Mouse (Mus musculus): ENCODE results near the gene Slc18b1. TPM values are rescaled to one million over a fixed set of nuclear protein-coding genes. Genes with fewer than 3 reads are reported as not detected.
A peak's percentile ranks its signal among the peaks of the same experiment; 100 is the strongest.
"Not testable (repeated sequence)": the region's sequence is repeated elsewhere in the genome, so short reads cannot be mapped to it uniquely, and the experiment has no call there.

Slc18b1 gene
- polyA plus RNA-seq, 1 experiment from 2014 or later, result 18.8 TPM

DNA sequence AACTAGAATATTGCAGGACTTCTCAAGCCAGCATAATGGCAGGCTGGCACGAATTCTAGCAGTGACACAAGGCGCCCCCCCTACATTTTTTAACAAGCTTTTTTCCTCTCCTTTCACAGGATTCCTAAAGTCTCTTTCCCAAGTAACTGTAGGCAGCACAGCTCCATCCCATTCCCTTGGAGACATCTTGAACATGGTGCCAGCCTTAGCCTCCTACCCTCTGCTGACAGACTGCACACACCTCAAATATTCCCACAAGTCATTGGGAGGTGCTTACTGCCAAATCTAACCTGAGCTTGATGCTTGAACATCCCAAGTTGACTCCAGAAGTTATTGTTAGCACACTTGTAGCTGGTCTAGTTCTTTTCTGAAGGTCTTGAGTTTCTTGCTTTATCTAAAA, 12.7 kb upstream of the Slc18b1 start:
- no peak overlapping the region for H3K9ac ChIP-seq (ENCODE audit: low read depth, low read length)
- no peaks in the 10 kb centered on the region for H3K9me3 ChIP-seq (ENCODE audit: control insufficient read depth, low read length)
- H3K4me1 ChIP-seq (ENCODE audit: control insufficient read depth, insufficient read depth, low read length), result peaks cover 15% of the 10 kb centered on the region
- no peak overlapping the region for H3K4me3 ChIP-seq (ENCODE audit: low read depth, low read length)
- H3K27me3 ChIP-seq (replicated peaks; ENCODE audit: control insufficient read depth, insufficient read depth, low read length), result no peaks in the 10 kb centered on the region
- H3K27ac ChIP-seq (replicated peaks; ENCODE audit: low read depth, low read length), result no peak overlapping the region
- no peak overlapping the region for H3K4me2 ChIP-seq (ENCODE audit: low read depth, low read length)
- DNase-seq (ENCODE audit: low spot score) (no peak), ATAC-seq (ENCODE audit: low read depth) (no peak)
- H3K36me3 ChIP-seq (ENCODE audit: control insufficient read depth, insufficient read depth, low read length), result peaks cover 53% of the 10 kb centered on the region
- 57% methylated on average over 2 of the region's 2 CpGs for WGBS

GRCm38 (mm10) chr10:23785599-23785998, 11.2 kb upstream of the Slc18b1 start:
- H3K4me2 ChIP-seq (ENCODE audit: low read depth, low read length), result peak overlapping the region; percentile 82
- H3K27ac ChIP-seq (replicated peaks; ENCODE audit: low read depth, low read length), result not testable (repeated sequence)

GRCm38 (mm10) chr10:23786040-23786439, 10.7 kb upstream of the Slc18b1 start:
- WGBS, result 1% methylated on average over 4 of the region's 4 CpGs
- H3K9me3 ChIP-seq (ENCODE audit: control insufficient read depth, low read length), result no peaks in the 10 kb centered on the region
- H3K27me3 ChIP-seq (replicated peaks; ENCODE audit: control insufficient read depth, insufficient read depth, low read length), result no peaks in the 10 kb centered on the region
- peaks cover 49% of the 10 kb centered on the region for H3K36me3 ChIP-seq (ENCODE audit: control insufficient read depth, insufficient read depth, low read length)
- DNase-seq (ENCODE audit: low spot score) (no peak), ATAC-seq (ENCODE audit: low read depth) (no peak)
- H3K4me3 ChIP-seq (ENCODE audit: low read depth, low read length), result peak overlapping the region; percentile 90
- peak overlapping the region; percentile 82 for H3K4me2 ChIP-seq (ENCODE audit: low read depth, low read length)
- peaks cover 15% of the 10 kb centered on the region for H3K4me1 ChIP-seq (ENCODE audit: control insufficient read depth, insufficient read depth, low read length)
- H3K27ac ChIP-seq (replicated peaks; ENCODE audit: low read depth, low read length), result peak overlapping the region; percentile 78; the same call in 1 of the 2 replicates
- peak overlapping the region; percentile 96 for H3K9ac ChIP-seq (ENCODE audit: low read depth, low read length)

More at GRCm38 (mm10) chr10:23785599-23785998, 11.2 kb upstream of the Slc18b1 start:
- H3K9me3 ChIP-seq (ENCODE audit: control insufficient read depth, low read length); H3K27me3 ChIP-seq (replicated peaks; ENCODE audit: control insufficient read depth, insufficient read depth, low read length); DNase-seq (ENCODE audit: low spot score); ATAC-seq (ENCODE audit: low read depth): not testable (repeated sequence)
- WGBS, result 41% methylated on average over 7 of the region's 7 CpGs
- H3K9ac ChIP-seq (ENCODE audit: low read depth, low read length), result peak overlapping the region; percentile 96; the same call in 1 of the 2 replicates
- H3K36me3 ChIP-seq (ENCODE audit: control insufficient read depth, insufficient read depth, low read length), result peaks cover 52% of the 10 kb centered on the region
- H3K4me3 ChIP-seq (ENCODE audit: low read depth, low read length), result peak overlapping the region; percentile 90
- H3K4me1 ChIP-seq (ENCODE audit: control insufficient read depth, insufficient read depth, low read length), result peaks cover 15% of the 10 kb centered on the region

GRCm38 (mm10) chr10:23786631-23787038, 10.2 kb upstream of the Slc18b1 start:
- H3K27me3 ChIP-seq (replicated peaks; ENCODE audit: control insufficient read depth, insufficient read depth, low read length); DNase-seq (ENCODE audit: low spot score); H3K9me3 ChIP-seq (ENCODE audit: control insufficient read depth, low read length): not testable (repeated sequence)
- Histone ChIP-seq H3K9ac (ENCODE audit: low read depth, low read length) (peak overlapping the region; percentile 96), H3K4me2 (ENCODE audit: low read depth, low read length) (peak overlapping the region; percentile 82), H3K4me1 (ENCODE audit: control insufficient read depth, insufficient read depth, low read length) (peaks cover 15% of the 10 kb centered on the region), H3K36me3 (ENCODE audit: control insufficient read depth, insufficient read depth, low read length) (peaks cover 43% of the 10 kb centered on the region), H3K4me3 (ENCODE audit: low read depth, low read length) (peak overlapping the region; percentile 90), H3K27ac (replicated peaks; ENCODE audit: low read depth, low read length) (peak overlapping the region; percentile 78)
- peak; percentile 28 for ATAC-seq (ENCODE audit: low read depth)
- under 1% methylated on average over 23 of the region's 23 CpGs for WGBS

DNA sequence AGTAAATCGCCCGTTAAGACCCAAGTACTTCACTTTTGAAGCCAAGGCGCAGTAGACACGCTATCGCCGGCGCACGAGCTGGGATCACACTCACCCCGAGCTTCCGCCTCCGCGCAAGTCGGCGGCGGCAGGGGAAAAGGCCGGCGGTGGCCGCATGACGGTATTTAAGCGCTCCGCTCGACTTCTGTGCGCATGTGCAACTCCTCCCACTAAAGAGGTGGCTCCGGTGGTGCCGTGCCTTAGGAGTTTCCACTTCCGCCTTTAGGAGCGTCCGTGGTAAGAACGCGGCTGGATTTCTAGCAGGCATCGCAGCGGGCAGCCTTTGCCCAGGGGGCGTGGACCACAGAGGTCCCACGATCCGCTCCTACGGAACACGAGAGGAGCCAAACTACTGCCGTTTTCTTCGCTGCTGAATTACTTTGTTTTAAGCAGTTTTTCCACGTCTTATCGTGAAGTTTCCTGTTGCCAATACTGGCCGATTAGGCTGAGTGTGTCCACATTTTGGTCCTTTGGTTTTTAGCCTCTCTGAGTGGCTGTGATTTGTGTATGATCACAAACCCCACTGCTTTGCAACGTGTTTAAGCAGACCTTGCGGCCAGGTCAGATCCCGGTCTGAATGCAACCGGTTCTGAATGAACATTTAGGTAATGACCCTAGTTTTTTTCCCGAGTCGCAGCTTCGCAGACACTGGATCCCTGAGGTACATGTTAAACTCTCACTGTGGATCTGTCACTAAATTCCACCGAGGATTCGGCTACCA, 9.5 kb upstream of the Slc18b1 start, which contains the start of gene Rps12:
Gene Rps12, minus strand, starts transcription at position 214 of the 760 bp plus-strand sequence.
- DNase-seq (ENCODE audit: low spot score) (peak; percentile 99), ATAC-seq (ENCODE audit: low read depth) (peak; percentile 97)
- WGBS, result under 1% methylated on average over 39 of the region's 51 CpGs

DNA sequence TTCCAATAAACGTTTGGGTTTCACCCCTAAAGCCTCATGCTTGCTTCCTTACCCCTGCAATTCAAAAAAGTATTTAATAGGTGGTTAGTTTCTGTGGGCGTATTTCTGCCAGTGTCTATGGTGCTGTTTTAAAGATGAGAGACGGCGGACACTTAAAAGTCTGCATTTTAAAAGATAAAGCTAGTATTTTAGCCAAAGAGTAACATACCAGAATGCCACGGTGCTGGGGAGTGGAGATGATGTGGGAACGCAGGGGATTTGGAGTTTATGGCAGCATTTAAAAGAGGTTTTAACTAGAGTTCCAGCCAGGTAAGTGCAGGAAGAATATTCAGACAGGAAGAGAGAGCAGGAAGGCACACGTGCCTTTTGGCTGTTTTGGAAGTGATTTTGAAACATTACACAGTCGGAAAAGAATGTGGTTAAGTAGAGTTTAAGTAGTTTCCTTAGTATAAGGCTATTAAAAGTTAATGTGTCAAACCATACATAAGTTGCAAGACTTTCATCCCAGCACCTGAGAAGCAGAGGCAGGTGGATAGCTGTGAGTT, 8.7 kb upstream of the Slc18b1 start:
- H3K27me3 ChIP-seq (replicated peaks; ENCODE audit: control insufficient read depth, insufficient read depth, low read length), result no peaks in the 10 kb centered on the region
- DNase-seq (ENCODE audit: low spot score) (no peak), ATAC-seq (ENCODE audit: low read depth) (no peak)
- peak overlapping the region; percentile 73 for H3K9ac ChIP-seq (ENCODE audit: low read depth, low read length)
- WGBS, result 7% methylated on average over 8 of the region's 8 CpGs
- H3K9me3 ChIP-seq (ENCODE audit: control insufficient read depth, low read length), result no peaks in the 10 kb centered on the region
- H3K36me3 ChIP-seq (ENCODE audit: control insufficient read depth, insufficient read depth, low read length), result peaks cover 32% of the 10 kb centered on the region
- H3K4me2 ChIP-seq (ENCODE audit: low read depth, low read length), result peak overlapping the region; percentile 65
- peaks cover 15% of the 10 kb centered on the region for H3K4me1 ChIP-seq (ENCODE audit: control insufficient read depth, insufficient read depth, low read length)
- H3K27ac ChIP-seq (replicated peaks; ENCODE audit: low read depth, low read length), result peak overlapping the region; percentile 76
- peak overlapping the region; percentile 90 for H3K4me3 ChIP-seq (ENCODE audit: low read depth, low read length)

More for the DNA sequence above, 9.5 kb upstream of the Slc18b1 start, which contains the start of gene Rps12:
- peaks cover 37% of the 10 kb centered on the region for H3K36me3 ChIP-seq (ENCODE audit: control insufficient read depth, insufficient read depth, low read length)
- peak within 1 kb of the TSS; percentile 90 for H3K4me3 ChIP-seq (ENCODE audit: low read depth, low read length)
- no peaks in the 10 kb centered on the region for H3K27me3 ChIP-seq (replicated peaks; ENCODE audit: control insufficient read depth, insufficient read depth, low read length)
- peak within 1 kb of the TSS; percentile 78 for H3K27ac ChIP-seq (replicated peaks; ENCODE audit: low read depth, low read length)
- H3K4me2 ChIP-seq (ENCODE audit: low read depth, low read length), result peak within 1 kb of the TSS; percentile 82
- no peaks in the 10 kb centered on the region for H3K9me3 ChIP-seq (ENCODE audit: control insufficient read depth, low read length)
- peaks cover 15% of the 10 kb centered on the region for H3K4me1 ChIP-seq (ENCODE audit: control insufficient read depth, insufficient read depth, low read length)
- peak within 1 kb of the TSS; percentile 96 for H3K9ac ChIP-seq (ENCODE audit: low read depth, low read length)

GRCm38 (mm10) chr10:23795871-23796520, 790 bp upstream of the Slc18b1 start:
- H3K9ac ChIP-seq (ENCODE audit: low read depth, low read length), result no peak overlapping the region; the same call in 1 of the 2 replicates
- 61% methylated on average over 9 of the region's 9 CpGs for WGBS
- H3K36me3 ChIP-seq (ENCODE audit: control insufficient read depth, insufficient read depth, low read length), result peaks cover 8% of the 10 kb centered on the region
- no peak overlapping the region for H3K27ac ChIP-seq (replicated peaks; ENCODE audit: low read depth, low read length)
- no peaks in the 10 kb centered on the region for H3K27me3 ChIP-seq (replicated peaks; ENCODE audit: control insufficient read depth, insufficient read depth, low read length)
- peak overlapping the region; percentile 63 for H3K4me3 ChIP-seq (ENCODE audit: low read depth, low read length)
- no peak for DNase-seq (ENCODE audit: low spot score)
- no peaks in the 10 kb centered on the region for H3K9me3 ChIP-seq (ENCODE audit: control insufficient read depth, low read length)
- H3K4me2 ChIP-seq (ENCODE audit: low read depth, low read length), result peak overlapping the region; percentile 73
- H3K4me1 ChIP-seq (ENCODE audit: control insufficient read depth, insufficient read depth, low read length), result peaks cover 8% of the 10 kb centered on the region; the same call in 1 of the 2 replicates
- ATAC-seq (ENCODE audit: low read depth), result no peak

DNA sequence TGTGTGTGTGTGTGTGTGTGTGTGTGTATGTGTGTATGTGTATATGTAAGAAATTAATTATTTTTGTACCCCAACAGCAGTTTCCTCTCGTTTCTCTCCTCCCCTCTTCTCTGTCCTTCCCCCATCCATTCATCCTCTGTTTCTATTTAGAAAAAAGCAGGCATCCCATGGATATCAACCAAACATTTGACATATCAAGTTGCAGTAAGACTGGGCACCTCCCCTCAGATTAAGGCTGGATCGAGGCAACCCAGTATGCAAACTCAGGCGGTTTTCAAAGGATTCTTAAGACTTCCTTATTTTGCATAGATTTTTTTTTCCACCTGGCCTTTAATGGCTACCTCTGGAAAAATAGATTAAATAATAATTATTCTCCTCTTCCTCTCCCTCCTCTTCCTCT, 820 bp downstream of the Slc18b1 start:
- no peak overlapping the region for H3K27ac ChIP-seq (replicated peaks; ENCODE audit: low read depth, low read length)
- peak overlapping the region; percentile 73 for H3K4me2 ChIP-seq (ENCODE audit: low read depth, low read length)
- peaks cover 8% of the 10 kb centered on the region; the same call in 1 of the 2 replicates for H3K4me1 ChIP-seq (ENCODE audit: control insufficient read depth, insufficient read depth, low read length)
- no peaks in the 10 kb centered on the region for H3K27me3 ChIP-seq (replicated peaks; ENCODE audit: control insufficient read depth, insufficient read depth, low read length)
- peak; percentile 56 for DNase-seq (ENCODE audit: low spot score)
- H3K4me3 ChIP-seq (ENCODE audit: low read depth, low read length), result peak overlapping the region; percentile 63
- H3K9me3 ChIP-seq (ENCODE audit: control insufficient read depth, low read length), result no peaks in the 10 kb centered on the region
- H3K9ac ChIP-seq (ENCODE audit: low read depth, low read length), result peak overlapping the region; percentile 75
- ATAC-seq (ENCODE audit: low read depth), result 0 out of 2 replicates have a peak, but pooled peaks have one; percentile 41
- WGBS, result 17% methylated on average over 3 of the region's 3 CpGs
- peaks cover 24% of the 10 kb centered on the region for H3K36me3 ChIP-seq (ENCODE audit: control insufficient read depth, insufficient read depth, low read length)
